ENCODE assay signal across 19 mouse cellular contexts in genomic region chr14:29729009-29729408, GRCm38 (mm10).
"Had no signal": no experiment of that assay in that cellular context is flagged by ENCODE, and none has a peak within 500 bp of the region (broad histone marks: within the 10 kb centered on the region; RNA-seq: fewer than 3 reads in every experiment).

No protein-coding gene starts in this region.

- ATAC-seq: forebrain, embryonic 13.5 days; forebrain, embryonic 14.5 days; forebrain, embryonic 15.5 days; forebrain, embryonic 16.5 days; forebrain, postnatal 0 days had no signal

- DNase-seq: cerebellum, adult 9-10 months; cerebellum, adult 9-11 months; cerebellum, postnatal 10 days; cerebellum, postnatal 14 days; cerebellum, postnatal 25 days; cerebellum, postnatal 36 days; embryo, embryonic 11 days; forebrain, postnatal 0 days; gastrocnemius, adult 2 months; gastrocnemius, postnatal 10 days; gastrocnemius, postnatal 14 days; gastrocnemius, postnatal 25 days; gastrocnemius, postnatal 36 days; heart, adult 18-20 months; heart, adult 2 months had no signal
